Comparison of ENCODE assay signal across 9 mouse cellular contexts in the genomic region with DNA sequence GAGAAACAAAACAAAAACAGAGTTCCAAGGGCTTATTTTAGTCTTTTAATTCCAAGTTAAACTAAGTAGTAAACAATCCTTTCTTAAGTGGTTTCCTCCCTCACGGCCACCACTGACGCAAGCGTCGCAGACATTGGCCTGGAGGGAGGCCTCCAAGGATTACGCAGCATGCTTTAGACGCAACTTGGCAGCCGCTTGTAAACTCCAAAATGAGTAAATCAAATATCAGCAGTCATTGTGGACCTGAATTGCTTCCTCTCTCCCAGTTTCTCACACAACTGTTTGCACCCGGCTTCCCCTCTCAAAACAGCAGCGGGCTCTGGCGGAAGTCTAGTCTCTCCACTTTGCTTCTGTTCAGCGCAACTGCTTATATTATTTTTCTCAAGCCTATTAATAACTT.
DNase-seq lines count a peak whose midpoint lies in the region; ATAC-seq and TF ChIP-seq lines count a peak whose summit lies in the region.
"Had no signal": no experiment of that assay in that cellular context is flagged by ENCODE, and none has a peak within 500 bp of the region (broad histone marks: within the 10 kb centered on the region; RNA-seq: fewer than 3 reads in every experiment).

No protein-coding gene starts in this region.

- H3K36me3 ChIP-seq in kidney, embryonic 14.5 days (ENCODE audit: control insufficient read depth, insufficient read depth, low read length) = no peaks in the 10 kb centered on the region
- H3K36me3 ChIP-seq in megakaryocyte, embryonic 14.5 days (replicated peaks; ENCODE audit: low read length) = no peaks in the 10 kb centered on the region
- H3K36me3 ChIP-seq in hindbrain, embryonic 13.5 days = no peaks in the 10 kb centered on the region
- H3K36me3 ChIP-seq: limb, embryonic 15.5 days had no signal

- H3K4me3 ChIP-seq in kidney, embryonic 14.5 days (ENCODE audit: low read length) = no peak overlapping the region
- H3K4me3 ChIP-seq in megakaryocyte, embryonic 14.5 days (replicated peaks) = peak overlapping the region; percentile 59
- H3K4me3 ChIP-seq in hindbrain, embryonic 13.5 days = no peak overlapping the region
- H3K4me3 ChIP-seq in cerebellum, adult 2 months (replicated peaks; ENCODE audit: insufficient read depth, low read depth, low read length) = no peak overlapping the region
- H3K4me3 ChIP-seq: limb, embryonic 15.5 days had no signal

- H3K9me3 ChIP-seq in kidney, embryonic 14.5 days (ENCODE audit: control insufficient read depth, low read length) = no peaks in the 10 kb centered on the region
- no peaks in the 10 kb centered on the region for H3K9me3 ChIP-seq in megakaryocyte, embryonic 14.5 days
- no peaks in the 10 kb centered on the region for H3K9me3 ChIP-seq in hindbrain, embryonic 13.5 days
- H3K9me3 ChIP-seq: limb, embryonic 15.5 days had no signal

- TF ChIP-seq CTCF in cerebellum, adult 2 months (IDR thresholded peaks at IDR 0.05; ENCODE audit: borderline replicate concordance, insufficient read depth, low read depth, low read length) = no peak

- ATAC-seq in granulocyte monocyte progenitor cell, adult 5-6 weeks (replicated peaks; ENCODE audit: poor library complexity, severe bottlenecking) = peak; percentile 69
- peak; percentile 74 for ATAC-seq in kidney, embryonic 14.5 days (ENCODE audit: low FRiP score, low TSS enrichment)
- ATAC-seq in hindbrain, embryonic 13.5 days (ENCODE audit: low FRiP score) = no peak

- peak; percentile 15 for DNase-seq in kidney, adult 11 months
- no peak for DNase-seq in kidney, adult 18-20 months
- DNase-seq in right cerebral cortex, postnatal 36 days (ENCODE audit: low spot score in 2 of 2) = no peak
- no peak for DNase-seq in cerebellum, adult 2 months

- WGBS in kidney, embryonic 14.5 days = 66% methylated on average over 11 of the region's 11 CpGs
- 83% methylated on average over 11 of the region's 11 CpGs for WGBS in hindbrain, embryonic 13.5 days
- WGBS in cerebellum, adult 2 months = 64% methylated on average over 11 of the region's 11 CpGs

- H3K4me1 ChIP-seq in kidney, embryonic 14.5 days (ENCODE audit: control insufficient read depth, insufficient read depth, low read length) = no peaks in the 10 kb centered on the region
- peaks cover 11% of the 10 kb centered on the region for H3K4me1 ChIP-seq in megakaryocyte, embryonic 14.5 days
- H3K4me1 ChIP-seq in hindbrain, embryonic 13.5 days (replicated peaks) = no peaks in the 10 kb centered on the region
- no peaks in the 10 kb centered on the region for H3K4me1 ChIP-seq in cerebellum, adult 2 months (ENCODE audit: control insufficient read depth, insufficient read depth, low read length)
- H3K4me1 ChIP-seq: limb, embryonic 15.5 days had no signal

- no peaks in the 10 kb centered on the region for H3K27me3 ChIP-seq in kidney, embryonic 14.5 days (ENCODE audit: control insufficient read depth, insufficient read depth, low read length)
- no peaks in the 10 kb centered on the region for H3K27me3 ChIP-seq in megakaryocyte, embryonic 14.5 days (replicated peaks)
- H3K27me3 ChIP-seq in hindbrain, embryonic 13.5 days = no peaks in the 10 kb centered on the region
- no peaks in the 10 kb centered on the region for H3K27me3 ChIP-seq in cerebellum, adult 2 months (ENCODE audit: control insufficient read depth, insufficient read depth, low read length)
- H3K27me3 ChIP-seq: limb, embryonic 15.5 days had no signal

- no peak overlapping the region for H3K9ac ChIP-seq in kidney, embryonic 14.5 days (ENCODE audit: low read depth, low read length)
- H3K9ac ChIP-seq in hindbrain, embryonic 13.5 days = no peak overlapping the region
- H3K9ac ChIP-seq: limb, embryonic 15.5 days had no signal

- H3K4me2 ChIP-seq in kidney, embryonic 14.5 days (replicated peaks; ENCODE audit: low read depth, low read length) = no peak overlapping the region
- no peak overlapping the region for H3K4me2 ChIP-seq in hindbrain, embryonic 13.5 days
- H3K4me2 ChIP-seq: limb, embryonic 15.5 days had no signal

- no peak for TF ChIP-seq POLR2A in cerebellum, adult 2 months (IDR thresholded peaks at IDR 0.05; ENCODE audit: borderline replicate concordance, insufficient read depth, low read length)

- H3K27ac ChIP-seq in kidney, embryonic 14.5 days (ENCODE audit: low read depth, low read length) = peak overlapping the region; percentile 68; the same call in 1 of the 2 replicates
- no peak overlapping the region for H3K27ac ChIP-seq in hindbrain, embryonic 13.5 days
- H3K27ac ChIP-seq in cerebellum, adult 2 months (ENCODE audit: insufficient read depth, low read length) = no peak overlapping the region
